ENCODE assay signal across 12 mouse cellular contexts in genomic region chr4:122909572-122910189, GRCm38 (mm10). TPM values are rescaled to one million over a fixed set of nuclear protein-coding genes. Genes with fewer than 3 reads are reported as not detected.
DNase-seq lines count a peak whose midpoint lies in the region; ATAC-seq lines count a peak whose summit lies in the region.
"Had no signal": no experiment of that assay in that cellular context is flagged by ENCODE, and none has a peak within 500 bp of the region (broad histone marks: within the 10 kb centered on the region; RNA-seq: fewer than 3 reads in every experiment).

No protein-coding gene starts in this region.

- H3K36me3 ChIP-seq in midbrain, embryonic 14.5 days (ENCODE audit: control insufficient read depth, insufficient read depth, low read length): no peaks in the 10 kb centered on the region

- H3K27me3 ChIP-seq in midbrain, embryonic 14.5 days (ENCODE audit: control insufficient read depth, insufficient read depth, low read length): no peaks in the 10 kb centered on the region

- no peaks in the 10 kb centered on the region; the same call in 1 of the 2 replicates for H3K9me3 ChIP-seq in midbrain, embryonic 14.5 days (ENCODE audit: control insufficient read depth, low read length)

- peaks cover 13% of the 10 kb centered on the region for H3K4me1 ChIP-seq in midbrain, embryonic 14.5 days (ENCODE audit: control insufficient read depth, insufficient read depth, low read length)

- H3K4me3 ChIP-seq in midbrain, embryonic 14.5 days (replicated peaks; ENCODE audit: low read depth, low read length): 0 out of 2 replicates have a peak overlapping the region, but pooled peaks have one; percentile 10

- peak; percentile 64 for DNase-seq in brain, embryonic 18.5 days (ENCODE audit: low read depth, low spot score)
- peak; percentile 22 for DNase-seq in embryo, embryonic 11 days
- DNase-seq in layer of hippocampus, adult 18-20 months (ENCODE audit: low spot score in 2 of 2): peak; percentile 80 to 90
- DNase-seq in midbrain, embryonic 14.5 days: peak; percentile 62
- no peak for DNase-seq in gastrocnemius, postnatal 4 days (ENCODE audit: low spot score in 2 of 2)
- DNase-seq in B cell, adult 2 months: no peak
- no peak for DNase-seq in thymus, postnatal 0 days (ENCODE audit: low spot score)
- DNase-seq: cerebellum, adult 9-10 months; kidney, postnatal 4 days; lung, adult 18-20 months; thymus, adult 2 months had no signal

- peak overlapping the region; percentile 63 for H3K27ac ChIP-seq in midbrain, embryonic 14.5 days (replicated peaks; ENCODE audit: low read depth, low read length)

- peak overlapping the region; percentile 49 for H3K4me2 ChIP-seq in midbrain, embryonic 14.5 days (ENCODE audit: low read length)

- 4% methylated on average over 12 of the region's 12 CpGs for WGBS in midbrain, embryonic 14.5 days

- peak overlapping the region; percentile 31; the same call in 1 of the 2 replicates for H3K9ac ChIP-seq in midbrain, embryonic 14.5 days (replicated peaks; ENCODE audit: low read length)

- ATAC-seq in midbrain, embryonic 14.5 days (ENCODE audit: low FRiP score, low TSS enrichment): peak; percentile 74

RNA-seq across cellular contexts. Expression of gene Cap1, which starts 23.8 kb away (rescaled TPM):
- total RNA-seq in layer of hippocampus, adult 18-20 months (2021): 100 to 1,000 TPM; 296 to 307 TPM
- 52.2 and 72.8 TPM in 2 replicates for polyA plus RNA-seq in midbrain, embryonic 14.5 days (2014; fragmentation: Nextera tagmentation; extraction: Ambion mirVana)
- total RNA-seq in gastrocnemius, postnatal 4 days (2021): 10 to 100 TPM; 87.1 to 87.8 TPM
- polyA plus RNA-seq in thymus, postnatal 0 days (2015; fragmentation: Nextera tagmentation; extraction: Ambion mirVana): 91.9 and 106 TPM in 2 replicates

RNA-seq across cellular contexts. Expression of gene Mfsd2a, which starts 51.3 kb away (rescaled TPM):
- total RNA-seq in layer of hippocampus, adult 18-20 months (2021): 10 to 100 TPM; 44.8 to 48.9 TPM
- 31.2 and 33.4 TPM in 2 replicates for polyA plus RNA-seq in midbrain, embryonic 14.5 days (2014; fragmentation: Nextera tagmentation; extraction: Ambion mirVana)
- 1 to 10 TPM in 1 of 2 experiments, under 1 TPM in 1; 0.75 to 1.1 TPM for total RNA-seq in gastrocnemius, postnatal 4 days (2021)
- polyA plus RNA-seq in thymus, postnatal 0 days (2015; fragmentation: Nextera tagmentation; extraction: Ambion mirVana): 2.4 and 2.7 TPM in 2 replicates
- total RNA-seq: heart, postnatal 25 days had no signal

Comparison
In these comparisons a context has a peak if more than half of its experiments do, and no peak if none do; other contexts are left out.
1. DNase-seq: peak in brain, embryonic 18.5 days (single experiment), embryo, embryonic 11 days (single experiment), layer of hippocampus, adult 18-20 months (2 of 2) and midbrain, embryonic 14.5 days (single experiment); none in gastrocnemius, postnatal 4 days (0 of 2), B cell, adult 2 months (0 of 2) and thymus, postnatal 0 days (single experiment).
2. RNA of gene Mfsd2a, which starts 51.3 kb away (total RNA-seq): 44.8 to 48.9 TPM in layer of hippocampus, adult 18-20 months; 0.75 to 1.1 TPM in gastrocnemius, postnatal 4 days; every median in the first group is over 10 times any median in the second.